Mouse (Mus musculus): ENCODE measurements around the gene Nacc1. TPM values are rescaled to one million over a fixed set of nuclear protein-coding genes. Genes with fewer than 3 reads are reported as not detected.

Gene Nacc1
- polyA plus RNA-seq, 1 experiment from 2014 or later: 15.9 TPM

DNA sequence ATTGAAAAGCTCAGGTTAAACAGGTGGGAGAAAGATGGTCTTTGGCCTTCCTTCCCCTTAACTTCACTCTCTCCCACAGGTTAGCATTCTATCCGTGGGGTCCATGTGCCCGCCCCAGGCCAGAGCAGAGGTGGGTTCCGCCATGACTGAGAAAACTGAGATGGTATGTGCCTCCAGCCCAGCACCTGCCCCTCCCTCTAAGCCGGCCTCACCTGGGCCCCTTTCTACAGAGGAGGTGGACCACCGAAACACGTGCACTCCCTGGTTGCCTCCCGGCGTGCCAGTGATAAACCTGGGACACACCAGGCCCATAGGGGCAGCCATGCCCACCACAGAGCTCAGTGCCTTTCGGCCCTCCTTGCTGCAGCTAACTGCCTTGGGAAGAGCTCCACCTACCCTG lies 14.9 kb upstream of the Nacc1 start:
- Histone ChIP-seq H3K27ac (0 out of 2 replicates have a peak overlapping the region, but pooled peaks have one; percentile 13), H3K4me2 (ENCODE audit: low read length) (peak overlapping the region; percentile 43), H3K9ac (ENCODE audit: low read depth, low read length) (no peak overlapping the region), H3K27me3 (ENCODE audit: insufficient read depth, low read length) (peaks cover 35% of the 10 kb centered on the region; the same call in 1 of the 2 replicates), H3K36me3 (ENCODE audit: insufficient read depth, low read length) (0 out of 2 replicates have a peak, but pooled peaks cover 5% of the 10 kb centered on the region), H3K4me3 (replicated peaks; ENCODE audit: low read depth, low read length) (peak overlapping the region; percentile 29), H3K4me1 (replicated peaks; ENCODE audit: insufficient read depth, low read length) (peaks cover 21% of the 10 kb centered on the region), H3K9me3 (replicated peaks; ENCODE audit: low read length) (no peaks in the 10 kb centered on the region)
- ATAC-seq (replicated peaks; ENCODE audit: low FRiP score, low read depth): no peak
- TF ChIP-seq CTCF (IDR thresholded peaks at IDR 0.05; ENCODE audit: low read depth): no peak
- WGBS: 88% methylated on average over 9 of the region's 9 CpGs
- no peak for DNase-seq (ENCODE audit: low spot score)

DNA sequence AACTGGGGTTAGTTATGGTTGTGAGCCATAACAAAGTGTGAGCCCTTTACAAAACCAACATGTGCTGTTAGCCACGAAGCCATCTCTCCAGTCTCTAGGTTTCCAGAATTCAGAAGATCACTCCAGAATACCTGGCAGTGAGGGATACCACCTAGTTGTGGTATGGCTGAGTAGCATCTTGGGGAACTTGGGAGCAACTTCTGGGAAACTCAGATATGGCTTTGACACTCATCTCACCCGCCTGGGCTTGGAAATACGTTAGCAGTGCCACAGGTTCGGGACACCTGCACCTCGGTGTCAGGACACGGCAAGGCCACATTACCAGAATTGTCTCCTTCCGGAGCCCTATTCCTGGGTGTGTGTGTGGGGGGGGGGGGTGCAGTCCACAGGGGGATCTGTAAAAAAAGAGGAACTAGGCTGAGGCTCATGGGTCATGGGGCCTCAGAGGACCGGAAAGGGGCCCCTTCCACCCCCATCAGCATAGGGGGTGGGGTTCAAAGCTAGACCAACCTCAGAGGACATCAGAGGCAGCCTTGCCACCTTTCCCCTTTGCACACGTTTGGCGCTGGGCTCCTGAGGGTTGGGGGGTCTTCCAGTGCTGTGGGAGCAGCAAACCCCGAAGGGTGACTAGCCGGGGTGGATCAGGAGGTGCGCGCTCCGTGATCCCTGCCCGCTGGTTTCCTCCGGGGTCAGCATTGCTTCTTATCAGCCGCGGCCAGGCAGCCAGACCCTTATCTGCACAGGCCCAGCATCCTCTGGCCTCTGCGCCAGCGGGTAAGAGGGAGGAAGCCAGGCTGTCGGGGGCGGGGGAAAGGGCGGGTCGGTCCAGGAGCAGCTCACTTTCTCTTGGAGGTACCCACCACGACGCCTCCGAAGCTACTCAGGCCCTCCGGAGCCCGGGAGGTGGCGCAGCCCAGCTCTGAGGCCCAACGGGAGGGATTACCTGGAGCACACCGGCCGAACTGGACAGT lies 13.6 kb upstream of the Nacc1 start, which contains the start of gene Lyl1:
Lyl1 (plus strand) TSS at position 517 of the 971 bp plus-strand sequence.
- TF ChIP-seq CTCF (IDR thresholded peaks at IDR 0.05; ENCODE audit: low read depth): peak; percentile 50
- ATAC-seq (replicated peaks; ENCODE audit: low FRiP score, low read depth) (peak; percentile 19), DNase-seq (ENCODE audit: low spot score) (peak; percentile 64)
- no peaks in the 10 kb centered on the region for H3K9me3 ChIP-seq (replicated peaks; ENCODE audit: low read length)
- peak within 1 kb of the TSS; percentile 72 for H3K27ac ChIP-seq
- H3K27me3 ChIP-seq (ENCODE audit: insufficient read depth, low read length): peaks cover 29% of the 10 kb centered on the region; the same call in 1 of the 2 replicates
- peak within 1 kb of the TSS; percentile 29 for H3K4me3 ChIP-seq (replicated peaks; ENCODE audit: low read depth, low read length)
- 0 out of 2 replicates have a peak, but pooled peaks cover 18% of the 10 kb centered on the region for H3K36me3 ChIP-seq (ENCODE audit: insufficient read depth, low read length)
- H3K4me2 ChIP-seq (ENCODE audit: low read length): peak within 1 kb of the TSS; percentile 43
- H3K4me1 ChIP-seq (replicated peaks; ENCODE audit: insufficient read depth, low read length): peaks cover 9% of the 10 kb centered on the region
- 0 out of 2 replicates have a peak within 1 kb of the TSS, but pooled peaks have one; percentile 1 for H3K9ac ChIP-seq (ENCODE audit: low read depth, low read length)
- WGBS: 12% methylated on average over 32 of the region's 34 CpGs

GRCm38 (mm10) chr8:84700526-84700925 lies 12.9 kb upstream of the Nacc1 start:
- WGBS: 82% methylated on average over 5 of the region's 5 CpGs
- Histone ChIP-seq H3K27ac (peak overlapping the region; percentile 63), H3K9me3 (replicated peaks; ENCODE audit: low read length) (no peaks in the 10 kb centered on the region), H3K27me3 (ENCODE audit: insufficient read depth, low read length) (peaks cover 26% of the 10 kb centered on the region; the same call in 1 of the 2 replicates), H3K4me3 (replicated peaks; ENCODE audit: low read depth, low read length) (no peak overlapping the region), H3K9ac (ENCODE audit: low read depth, low read length) (no peak overlapping the region), H3K4me1 (replicated peaks; ENCODE audit: insufficient read depth, low read length) (peaks cover 6% of the 10 kb centered on the region), H3K36me3 (ENCODE audit: insufficient read depth, low read length) (0 out of 2 replicates have a peak, but pooled peaks cover 18% of the 10 kb centered on the region), H3K4me2 (ENCODE audit: low read length) (no peak overlapping the region)
- no peak for TF ChIP-seq CTCF (IDR thresholded peaks at IDR 0.05; ENCODE audit: low read depth)
- ATAC-seq (replicated peaks; ENCODE audit: low FRiP score, low read depth) (no peak), DNase-seq (ENCODE audit: low spot score) (no peak)

DNA sequence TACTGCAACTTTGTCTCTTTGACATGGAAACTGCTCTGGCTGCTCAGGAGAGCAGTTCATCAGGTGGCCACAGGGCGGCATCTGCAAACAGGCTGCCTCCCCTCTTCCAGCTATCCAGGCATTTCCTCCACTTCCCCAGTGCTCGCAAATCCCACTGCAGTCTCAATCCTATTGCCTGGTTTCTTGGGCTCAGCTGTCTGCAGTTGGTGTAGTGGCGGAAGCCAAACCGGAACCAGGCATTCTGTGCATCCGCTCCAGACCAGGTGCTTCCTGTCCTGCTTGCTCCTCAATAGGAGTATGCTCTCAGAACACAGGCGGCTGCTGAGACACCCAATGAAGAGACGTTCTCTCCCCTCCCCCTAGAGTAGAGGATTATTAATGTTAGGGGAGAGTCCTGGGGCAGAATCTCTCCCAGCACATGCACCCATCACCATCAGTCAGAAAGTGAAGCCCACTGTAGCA lies 12.2 kb upstream of the Nacc1 start:
- Histone ChIP-seq H3K4me2 (ENCODE audit: low read length) (no peak overlapping the region), H3K4me1 (replicated peaks; ENCODE audit: insufficient read depth, low read length) (peaks cover 6% of the 10 kb centered on the region; the same call in 1 of the 2 replicates), H3K9ac (ENCODE audit: low read depth, low read length) (no peak overlapping the region), H3K4me3 (replicated peaks; ENCODE audit: low read depth, low read length) (no peak overlapping the region), H3K27me3 (ENCODE audit: insufficient read depth, low read length) (peaks cover 20% of the 10 kb centered on the region; the same call in 1 of the 2 replicates), H3K9me3 (replicated peaks; ENCODE audit: low read length) (no peaks in the 10 kb centered on the region), H3K27ac (peak overlapping the region; percentile 63; the same call in 1 of the 2 replicates), H3K36me3 (ENCODE audit: insufficient read depth, low read length) (peaks cover 24% of the 10 kb centered on the region; the same call in 1 of the 2 replicates)
- peak; percentile 77 for TF ChIP-seq CTCF (IDR thresholded peaks at IDR 0.05; ENCODE audit: low read depth)
- ATAC-seq (replicated peaks; ENCODE audit: low FRiP score, low read depth) (0 out of 2 replicates have a peak, but pooled peaks have one; percentile 7), DNase-seq (ENCODE audit: low spot score) (peak; percentile 88)
- WGBS: 59% methylated on average over 7 of the region's 7 CpGs

- peaks cover 18% of the 10 kb centered on the region; the same call in 1 of the 2 replicates for H3K27me3 ChIP-seq (ENCODE audit: insufficient read depth, low read length)
- peaks cover 27% of the 10 kb centered on the region; the same call in 1 of the 2 replicates for H3K36me3 ChIP-seq (ENCODE audit: insufficient read depth, low read length)
- no peaks in the 10 kb centered on the region for H3K9me3 ChIP-seq (replicated peaks; ENCODE audit: low read length)
- DNase-seq (ENCODE audit: low spot score): no peak
- TF ChIP-seq CTCF (IDR thresholded peaks at IDR 0.05; ENCODE audit: low read depth): no peak
- WGBS: 83% methylated on average over 9 of the region's 9 CpGs
- no peak overlapping the region for H3K4me2 ChIP-seq (ENCODE audit: low read length)
- ATAC-seq (replicated peaks; ENCODE audit: low FRiP score, low read depth): no peak
- H3K4me3 ChIP-seq (replicated peaks; ENCODE audit: low read depth, low read length): no peak overlapping the region
- peaks cover 2% of the 10 kb centered on the region; the same call in 1 of the 2 replicates for H3K4me1 ChIP-seq (replicated peaks; ENCODE audit: insufficient read depth, low read length)
- peak overlapping the region; percentile 31 for H3K27ac ChIP-seq
- H3K9ac ChIP-seq (ENCODE audit: low read depth, low read length): no peak overlapping the region
Measured at GRCm38 (mm10) chr8:84698929-84699401, 11.3 kb upstream of the Nacc1 start.

DNA sequence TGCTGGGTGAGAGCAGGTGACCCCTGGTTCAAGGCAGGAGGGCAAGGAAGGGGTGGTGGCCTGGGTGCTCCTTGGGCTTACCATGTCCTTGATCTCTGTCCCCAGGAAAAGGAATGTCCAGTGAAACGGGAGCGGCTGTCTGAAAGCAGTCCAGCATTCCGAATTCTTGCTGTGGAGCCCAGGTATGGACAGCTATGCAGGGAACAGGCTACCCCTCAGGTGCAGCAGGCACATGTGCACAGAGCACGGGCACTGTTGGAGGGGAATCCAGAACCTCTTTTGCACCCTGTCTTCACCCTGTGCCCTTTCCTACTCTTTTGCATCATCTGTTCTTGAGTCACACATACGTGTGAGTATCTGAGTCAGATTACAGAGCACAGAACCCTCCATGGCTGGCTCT lies 10.6 kb upstream of the Nacc1 start:
- Histone ChIP-seq H3K9me3 (replicated peaks; ENCODE audit: low read length) (no peaks in the 10 kb centered on the region), H3K27ac (no peak overlapping the region), H3K4me3 (replicated peaks; ENCODE audit: low read depth, low read length) (no peak overlapping the region), H3K4me2 (ENCODE audit: low read length) (no peak overlapping the region), H3K9ac (ENCODE audit: low read depth, low read length) (no peak overlapping the region), H3K27me3 (ENCODE audit: insufficient read depth, low read length) (peaks cover 13% of the 10 kb centered on the region; the same call in 1 of the 2 replicates), H3K36me3 (ENCODE audit: insufficient read depth, low read length) (peaks cover 33% of the 10 kb centered on the region; the same call in 1 of the 2 replicates), H3K4me1 (replicated peaks; ENCODE audit: insufficient read depth, low read length) (no peaks in the 10 kb centered on the region)
- no peak for DNase-seq (ENCODE audit: low spot score)
- no peak for TF ChIP-seq CTCF (IDR thresholded peaks at IDR 0.05; ENCODE audit: low read depth)
- WGBS: 95% methylated on average over 5 of the region's 5 CpGs
- ATAC-seq (replicated peaks; ENCODE audit: low FRiP score, low read depth): no peak

Measured in kidney, postnatal 0 days (tissue).